Mouse (Mus musculus): ENCODE results near the gene Mlf2. TPM values are rescaled to one million over a fixed set of nuclear protein-coding genes. Genes with fewer than 3 reads are reported as not detected.
A peak's percentile ranks its signal among the peaks of the same experiment; 100 is the strongest.

The Mlf2 gene
- polyA plus RNA-seq, 1 experiment from 2014 or later, result 358 TPM

GRCm38 (mm10) chr6:124941679-124942078 lies 10.5 kb downstream of the Mlf2 start:
- WGBS, result 90% methylated on average over 1 of the region's 1 CpGs
- no peak overlapping the region for H3K27ac ChIP-seq

DNA sequence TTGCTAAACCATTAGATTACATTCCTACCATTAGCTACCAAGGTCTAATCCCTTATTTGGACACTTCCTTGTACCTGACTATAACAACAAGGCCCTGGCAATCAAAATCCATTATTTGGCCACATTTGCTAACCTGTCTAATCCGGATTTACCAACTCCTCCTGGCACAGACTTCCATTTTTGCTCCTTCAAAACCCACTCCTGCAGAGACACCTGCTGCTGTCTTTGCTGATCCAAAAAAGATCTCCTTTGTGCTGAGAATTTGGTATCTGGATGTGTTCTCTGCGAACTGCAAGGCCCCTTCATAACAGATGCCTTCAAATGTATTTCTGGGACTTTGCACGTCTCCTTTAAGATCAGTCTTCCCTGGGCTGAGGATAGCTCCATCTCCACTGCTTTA lies 12.3 kb downstream of the Mlf2 start:
- Histone ChIP-seq H3K9ac (no peak overlapping the region), H3K27me3 (no peaks in the 10 kb centered on the region), H3K4me1 (replicated peaks) (no peaks in the 10 kb centered on the region), H3K4me3 (no peak overlapping the region), H3K4me2 (no peak overlapping the region), H3K27ac (no peak overlapping the region), H3K9me3 (replicated peaks) (no peaks in the 10 kb centered on the region), H3K36me3 (no peaks in the 10 kb centered on the region)
- 80% methylated on average over 3 of the region's 3 CpGs for WGBS
- ATAC-seq (replicated peaks; ENCODE audit: insufficient number of reproducible peaks, insufficient read depth, low FRiP score, low read depth), result no peak

More at GRCm38 (mm10) chr6:124941679-124942078, 10.5 kb downstream of the Mlf2 start:
- Histone ChIP-seq H3K36me3 (peaks cover 6% of the 10 kb centered on the region; the same call in 1 of the 2 replicates), H3K4me2 (no peak overlapping the region), H3K27me3 (no peaks in the 10 kb centered on the region), H3K4me1 (replicated peaks) (no peaks in the 10 kb centered on the region), H3K9ac (no peak overlapping the region), H3K4me3 (no peak overlapping the region), H3K9me3 (replicated peaks) (no peaks in the 10 kb centered on the region)
- ATAC-seq (replicated peaks; ENCODE audit: insufficient number of reproducible peaks, insufficient read depth, low FRiP score, low read depth), result no peak

- Histone ChIP-seq H3K9me3 (replicated peaks) (no peaks in the 10 kb centered on the region), H3K9ac (no peak overlapping the region), H3K27ac (no peak overlapping the region), H3K4me3 (no peak overlapping the region), H3K36me3 (peaks cover 29% of the 10 kb centered on the region), H3K4me2 (no peak overlapping the region), H3K4me1 (replicated peaks) (no peaks in the 10 kb centered on the region), H3K27me3 (no peaks in the 10 kb centered on the region)
- ATAC-seq (replicated peaks; ENCODE audit: insufficient number of reproducible peaks, insufficient read depth, low FRiP score, low read depth), result no peak
- WGBS, result 81% methylated on average over 2 of the region's 2 CpGs
Measured at GRCm38 (mm10) chr6:124953991-124954715, 23.0 kb downstream of the Mlf2 start.

DNA sequence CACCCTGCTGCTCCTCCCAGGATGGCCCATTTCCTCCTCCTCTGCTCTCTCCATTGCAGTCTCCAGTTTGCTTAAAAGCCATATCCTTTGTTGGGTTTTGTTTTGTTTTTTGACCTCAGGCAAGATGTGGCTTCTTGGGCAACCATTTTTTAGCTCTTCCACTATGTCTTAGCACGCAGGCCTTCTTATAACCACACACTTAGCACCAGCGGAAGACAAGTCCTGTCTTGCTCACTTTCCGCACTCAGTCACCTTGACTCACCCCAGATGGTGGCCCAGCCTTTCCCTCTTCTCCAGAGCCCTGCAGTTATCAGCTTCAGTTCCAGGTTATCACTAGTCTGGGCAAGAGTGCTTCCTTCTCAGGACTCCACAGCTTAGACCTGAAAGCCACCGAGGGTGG lies 24.0 kb downstream of the Mlf2 start:
- Histone ChIP-seq H3K36me3 (peaks cover 40% of the 10 kb centered on the region), H3K4me2 (no peak overlapping the region), H3K4me3 (no peak overlapping the region), H3K9ac (no peak overlapping the region), H3K9me3 (replicated peaks) (no peaks in the 10 kb centered on the region), H3K27ac (no peak overlapping the region), H3K27me3 (no peaks in the 10 kb centered on the region), H3K4me1 (replicated peaks) (no peaks in the 10 kb centered on the region)
- WGBS, result 84% methylated on average over 4 of the region's 4 CpGs
- no peak for ATAC-seq (replicated peaks; ENCODE audit: insufficient number of reproducible peaks, insufficient read depth, low FRiP score, low read depth)

DNA sequence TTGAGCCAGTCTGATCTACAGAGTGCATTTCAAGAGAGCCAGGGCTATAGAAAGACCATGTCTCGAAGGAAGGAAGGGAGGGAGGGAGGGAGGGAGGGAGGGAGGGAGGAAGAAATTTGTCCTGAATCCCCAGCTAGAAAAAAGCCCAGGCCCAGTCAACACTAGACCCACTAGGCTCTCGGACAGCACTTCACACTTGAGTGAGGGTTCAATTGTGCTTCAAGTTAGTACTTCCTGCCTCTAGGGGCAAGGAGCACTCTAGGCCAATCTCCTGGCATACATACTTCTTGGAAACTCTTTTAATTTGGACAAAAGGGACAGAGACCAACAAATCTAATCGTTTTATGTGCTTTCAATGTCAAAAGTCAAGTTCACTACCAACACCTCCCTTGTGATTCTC lies 26.9 kb downstream of the Mlf2 start:
- no peak for ATAC-seq (replicated peaks; ENCODE audit: insufficient number of reproducible peaks, insufficient read depth, low FRiP score, low read depth)
- Histone ChIP-seq H3K4me2 (no peak overlapping the region), H3K27ac (no peak overlapping the region), H3K4me3 (no peak overlapping the region), H3K9me3 (replicated peaks) (no peaks in the 10 kb centered on the region), H3K4me1 (replicated peaks) (0 out of 2 replicates have a peak, but pooled peaks cover 2% of the 10 kb centered on the region), H3K27me3 (no peaks in the 10 kb centered on the region), H3K9ac (no peak overlapping the region), H3K36me3 (peaks cover 54% of the 10 kb centered on the region)
- WGBS, result 81% methylated on average over 3 of the region's 3 CpGs

- Histone ChIP-seq H3K9ac (no peak overlapping the region), H3K9me3 (replicated peaks) (no peaks in the 10 kb centered on the region), H3K36me3 (peaks cover 54% of the 10 kb centered on the region), H3K27me3 (no peaks in the 10 kb centered on the region), H3K4me3 (no peak overlapping the region), H3K27ac (no peak overlapping the region), H3K4me1 (replicated peaks) (peaks cover 10% of the 10 kb centered on the region), H3K4me2 (no peak overlapping the region)
- ATAC-seq (replicated peaks; ENCODE audit: insufficient number of reproducible peaks, insufficient read depth, low FRiP score, low read depth), result no peak
- WGBS, result 92% methylated on average over 13 of the region's 13 CpGs
Measured at GRCm38 (mm10) chr6:124959960-124960359, 28.8 kb downstream of the Mlf2 start.

- no peak overlapping the region for H3K4me3 ChIP-seq
- H3K9me3 ChIP-seq (replicated peaks), result no peaks in the 10 kb centered on the region
- no peak overlapping the region for H3K9ac ChIP-seq
- peaks cover 54% of the 10 kb centered on the region for H3K36me3 ChIP-seq
- H3K27me3 ChIP-seq, result no peaks in the 10 kb centered on the region
- 89% methylated on average over 12 of the region's 12 CpGs for WGBS
- H3K27ac ChIP-seq, result no peak overlapping the region
- H3K4me2 ChIP-seq, result no peak overlapping the region
- ATAC-seq (replicated peaks; ENCODE audit: insufficient number of reproducible peaks, insufficient read depth, low FRiP score, low read depth), result no peak
- peaks cover 12% of the 10 kb centered on the region for H3K4me1 ChIP-seq (replicated peaks)
Measured at GRCm38 (mm10) chr6:124961021-124961420, 29.8 kb downstream of the Mlf2 start.

- ATAC-seq (replicated peaks; ENCODE audit: insufficient number of reproducible peaks, insufficient read depth, low FRiP score, low read depth), result peak; percentile 21; the same call in 1 of the 2 replicates
- peak overlapping the region; percentile 88 for H3K4me2 ChIP-seq
- no peaks in the 10 kb centered on the region for H3K27me3 ChIP-seq
- peak overlapping the region; percentile 73 for H3K4me3 ChIP-seq
- peaks cover 19% of the 10 kb centered on the region for H3K4me1 ChIP-seq (replicated peaks)
- H3K9me3 ChIP-seq (replicated peaks), result no peaks in the 10 kb centered on the region
- peak overlapping the region; percentile 90 for H3K27ac ChIP-seq
- 27% methylated on average over 16 of the region's 16 CpGs for WGBS
- H3K9ac ChIP-seq, result peak overlapping the region; percentile 78
- H3K36me3 ChIP-seq, result peaks cover 20% of the 10 kb centered on the region
Measured at GRCm38 (mm10) chr6:124964638-124965037, 33.5 kb downstream of the Mlf2 start.

- H3K9ac ChIP-seq, result peak within 1 kb of the TSS; percentile 78
- H3K27ac ChIP-seq, result peak within 1 kb of the TSS; percentile 90
- no peaks in the 10 kb centered on the region for H3K9me3 ChIP-seq (replicated peaks)
- H3K4me1 ChIP-seq (replicated peaks), result peaks cover 19% of the 10 kb centered on the region
- no peaks in the 10 kb centered on the region; the same call in 1 of the 2 replicates for H3K27me3 ChIP-seq
- peak within 1 kb of the TSS; percentile 88 for H3K4me2 ChIP-seq
- under 1% methylated on average over 68 of the region's 68 CpGs for WGBS
- peak within 1 kb of the TSS; percentile 73 for H3K4me3 ChIP-seq
- H3K36me3 ChIP-seq, result peaks cover 14% of the 10 kb centered on the region
- peak; percentile 95 for ATAC-seq (replicated peaks; ENCODE audit: insufficient number of reproducible peaks, insufficient read depth, low FRiP score, low read depth)
Measured at GRCm38 (mm10) chr6:124965088-124965719, 34.0 kb downstream of the Mlf2 start, which contains the start of gene Cops7a. Gene Cops7a (minus strand): TSS chr6:124965538.

DNA sequence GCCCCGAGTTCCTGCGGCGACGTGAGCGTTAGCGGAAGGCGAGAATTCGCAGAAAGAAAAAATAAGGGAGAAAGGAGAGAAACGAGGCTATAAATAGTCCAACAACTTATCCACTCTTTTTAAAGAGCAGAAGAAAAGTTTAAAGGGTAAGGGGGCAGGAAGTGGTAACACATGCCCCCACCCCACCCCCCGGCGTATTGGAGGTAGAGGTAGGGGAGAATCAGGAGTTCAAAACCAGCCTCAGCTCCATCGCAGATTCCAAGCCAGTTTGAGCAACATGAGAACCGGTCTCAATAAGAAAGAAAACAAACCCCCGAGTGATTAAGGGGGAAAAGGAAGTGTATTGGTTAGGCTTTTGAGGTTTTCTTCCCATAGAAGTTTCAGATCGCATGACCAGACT lies 34.6 kb downstream of the Mlf2 start:
- 0 out of 2 replicates have a peak, but pooled peaks cover 9% of the 10 kb centered on the region for H3K36me3 ChIP-seq

GRCm38 (mm10) chr6:124966466-124967118 lies 35.4 kb downstream of the Mlf2 start:
- H3K9ac ChIP-seq, result no peak overlapping the region
- H3K36me3 ChIP-seq, result 0 out of 2 replicates have a peak, but pooled peaks cover 1% of the 10 kb centered on the region
- peaks cover 19% of the 10 kb centered on the region for H3K4me1 ChIP-seq (replicated peaks)
- no peaks in the 10 kb centered on the region; the same call in 1 of the 2 replicates for H3K27me3 ChIP-seq
- no peak overlapping the region for H3K27ac ChIP-seq
- ATAC-seq (replicated peaks; ENCODE audit: insufficient number of reproducible peaks, insufficient read depth, low FRiP score, low read depth), result no peak
- H3K9me3 ChIP-seq (replicated peaks), result no peaks in the 10 kb centered on the region
- peak overlapping the region; percentile 73 for H3K4me3 ChIP-seq
- peak overlapping the region; percentile 88 for H3K4me2 ChIP-seq
- WGBS, result 95% methylated on average over 7 of the region's 7 CpGs

More for the DNA sequence above, 34.6 kb downstream of the Mlf2 start:
- Histone ChIP-seq H3K27ac (peak overlapping the region; percentile 90), H3K9ac (peak overlapping the region; percentile 78), H3K9me3 (replicated peaks) (no peaks in the 10 kb centered on the region), H3K4me1 (replicated peaks) (peaks cover 19% of the 10 kb centered on the region), H3K27me3 (no peaks in the 10 kb centered on the region; the same call in 1 of the 2 replicates), H3K4me3 (peak overlapping the region; percentile 73), H3K4me2 (peak overlapping the region; percentile 88)
- ATAC-seq (replicated peaks; ENCODE audit: insufficient number of reproducible peaks, insufficient read depth, low FRiP score, low read depth), result no peak
- WGBS, result 11% methylated on average over 15 of the region's 15 CpGs
